Mouse (Mus musculus): ENCODE measurements at regions not wholly inside any gene's neighbourhood (a gene's known extent, or its start where the extent isn't known, plus 50 kb on each side); places are given as distances from the start of the nearest gene placed in this dataset.

GRCm38 (mm10) chr8:8139720-8140119 is 521.3 kb downstream of the Efnb2 start:
- Histone ChIP-seq H3K9me3 (ENCODE audit: control insufficient read depth, insufficient read depth, low read depth, low read length) (no peaks in the 10 kb centered on the region), H3K4me3 (ENCODE audit: insufficient read depth in 1 of 2, low read depth in 1 of 2, low read length in 2 of 2, poor library complexity in 1 of 2, severe bottlenecking in 1 of 2) (no peak overlapping the region), H3K9ac (ENCODE audit: insufficient read depth, low read depth, low read length, poor library complexity, severe bottlenecking) (no peak overlapping the region), H3K36me3 (ENCODE audit: control insufficient read depth, insufficient read depth, low read length, poor library complexity, severe bottlenecking) (no peaks in the 10 kb centered on the region), H3K27ac (ENCODE audit: insufficient read depth, low read depth, low read length, poor library complexity, severe bottlenecking) (no peak overlapping the region), H3K4me1 (ENCODE audit: control insufficient read depth in 2 of 2, insufficient read depth in 2 of 2, low read length in 2 of 2, poor library complexity in 1 of 2) (no peaks in the 10 kb centered on the region)
- in situ Hi-C loops (cut with MboI; ENCODE audit: low sequenced_read_pairs in 2 of 2, unreplicated experiment in 2 of 2): no loop called here
- DNase-seq (ENCODE audit: low read depth, low spot score): no peak
- TF ChIP-seq CHD2 (IDR thresholded peaks at IDR 0.05; ENCODE audit: low read depth, low read length): no peak
- no peak for TF ChIP-seq ZC3H11A (IDR thresholded peaks at IDR 0.05; ENCODE audit: borderline replicate concordance, low read depth, low read length)
- no peak for TF ChIP-seq ZNF384 (IDR thresholded peaks at IDR 0.05; ENCODE audit: low read depth, low read length)
- TF ChIP-seq MAFK (IDR thresholded peaks at IDR 0.05; ENCODE audit: insufficient read depth, low read depth, low read length): no peak
- no peak for TF ChIP-seq HCFC1 (IDR thresholded peaks at IDR 0.05; ENCODE audit: borderline replicate concordance, insufficient read depth, low read length)

- Histone ChIP-seq H3K4me3 (ENCODE audit: insufficient read depth in 1 of 2, low read depth in 1 of 2, low read length in 2 of 2, poor library complexity in 1 of 2, severe bottlenecking in 1 of 2) (no peak overlapping the region), H3K27ac (ENCODE audit: insufficient read depth, low read depth, low read length, poor library complexity, severe bottlenecking) (no peak overlapping the region)
- DNase-seq (ENCODE audit: low read depth, low spot score): no peak
Measured at GRCm38 (mm10) chr8:8133001-8133785, 527.8 kb downstream of the Efnb2 start.

GRCm38 (mm10) chr8:8131961-8132376 is 529.1 kb downstream of the Efnb2 start:
- in situ Hi-C loops (cut with MboI; ENCODE audit: low sequenced_read_pairs in 2 of 2, unreplicated experiment in 2 of 2): no loop called here
- H3K27ac ChIP-seq (ENCODE audit: insufficient read depth, low read depth, low read length, poor library complexity, severe bottlenecking): no peak overlapping the region
- no peak overlapping the region for H3K9ac ChIP-seq (ENCODE audit: insufficient read depth, low read depth, low read length, poor library complexity, severe bottlenecking)
- no peaks in the 10 kb centered on the region for H3K36me3 ChIP-seq (ENCODE audit: control insufficient read depth, insufficient read depth, low read length, poor library complexity, severe bottlenecking)
- no peaks in the 10 kb centered on the region for H3K9me3 ChIP-seq (ENCODE audit: control insufficient read depth, insufficient read depth, low read depth, low read length)
- no peak overlapping the region for H3K4me3 ChIP-seq (ENCODE audit: insufficient read depth in 1 of 2, low read depth in 1 of 2, low read length in 2 of 2, poor library complexity in 1 of 2, severe bottlenecking in 1 of 2)
- TF ChIP-seq ZNF384 (IDR thresholded peaks at IDR 0.05; ENCODE audit: low read depth, low read length) (no peak), MAFK (IDR thresholded peaks at IDR 0.05; ENCODE audit: insufficient read depth, low read depth, low read length) (no peak)
- H3K4me1 ChIP-seq (ENCODE audit: control insufficient read depth in 2 of 2, insufficient read depth in 2 of 2, low read length in 2 of 2, poor library complexity in 1 of 2): no peaks in the 10 kb centered on the region
- DNase-seq (ENCODE audit: low read depth, low spot score): no peak

More at GRCm38 (mm10) chr8:8133001-8133785, 527.8 kb downstream of the Efnb2 start:
- no peaks in the 10 kb centered on the region for H3K9me3 ChIP-seq (ENCODE audit: control insufficient read depth, insufficient read depth, low read depth, low read length)
- TF ChIP-seq ZNF384 (IDR thresholded peaks at IDR 0.05; ENCODE audit: low read depth, low read length) (no peak), HCFC1 (IDR thresholded peaks at IDR 0.05; ENCODE audit: borderline replicate concordance, insufficient read depth, low read length) (no peak), CHD2 (IDR thresholded peaks at IDR 0.05; ENCODE audit: low read depth, low read length) (no peak), MAFK (IDR thresholded peaks at IDR 0.05; ENCODE audit: insufficient read depth, low read depth, low read length) (no peak), ZC3H11A (IDR thresholded peaks at IDR 0.05; ENCODE audit: borderline replicate concordance, low read depth, low read length) (no peak)
- H3K4me1 ChIP-seq (ENCODE audit: control insufficient read depth in 2 of 2, insufficient read depth in 2 of 2, low read length in 2 of 2, poor library complexity in 1 of 2): no peaks in the 10 kb centered on the region
- in situ Hi-C loops (cut with MboI; ENCODE audit: low sequenced_read_pairs in 2 of 2, unreplicated experiment in 2 of 2): no loop called here
- H3K9ac ChIP-seq (ENCODE audit: insufficient read depth, low read depth, low read length, poor library complexity, severe bottlenecking): no peak overlapping the region
- no peaks in the 10 kb centered on the region for H3K36me3 ChIP-seq (ENCODE audit: control insufficient read depth, insufficient read depth, low read length, poor library complexity, severe bottlenecking)

GRCm38 (mm10) chr8:8130806-8131205 is 530.2 kb downstream of the Efnb2 start:
- Histone ChIP-seq H3K4me3 (ENCODE audit: insufficient read depth in 1 of 2, low read depth in 1 of 2, low read length in 2 of 2, poor library complexity in 1 of 2, severe bottlenecking in 1 of 2) (no peak overlapping the region), H3K9me3 (ENCODE audit: control insufficient read depth, insufficient read depth, low read depth, low read length) (no peaks in the 10 kb centered on the region), H3K27ac (ENCODE audit: insufficient read depth, low read depth, low read length, poor library complexity, severe bottlenecking) (no peak overlapping the region), H3K4me1 (ENCODE audit: control insufficient read depth in 2 of 2, insufficient read depth in 2 of 2, low read length in 2 of 2, poor library complexity in 1 of 2) (no peaks in the 10 kb centered on the region), H3K36me3 (ENCODE audit: control insufficient read depth, insufficient read depth, low read length, poor library complexity, severe bottlenecking) (no peaks in the 10 kb centered on the region), H3K9ac (ENCODE audit: insufficient read depth, low read depth, low read length, poor library complexity, severe bottlenecking) (no peak overlapping the region)
- TF ChIP-seq ZC3H11A (IDR thresholded peaks at IDR 0.05; ENCODE audit: borderline replicate concordance, low read depth, low read length) (no peak), CHD2 (IDR thresholded peaks at IDR 0.05; ENCODE audit: low read depth, low read length) (no peak), ZNF384 (IDR thresholded peaks at IDR 0.05; ENCODE audit: low read depth, low read length) (no peak), MAFK (IDR thresholded peaks at IDR 0.05; ENCODE audit: insufficient read depth, low read depth, low read length) (no peak), HCFC1 (IDR thresholded peaks at IDR 0.05; ENCODE audit: borderline replicate concordance, insufficient read depth, low read length) (no peak)
- in situ Hi-C loops (cut with MboI; ENCODE audit: low sequenced_read_pairs in 2 of 2, unreplicated experiment in 2 of 2): no loop called here
- no peak for DNase-seq (ENCODE audit: low read depth, low spot score)

All from ES-E14 (cell line).